Mouse (Mus musculus) limb, embryonic 11.5 days (tissue): ENCODE results near the gene Corin. TPM values are rescaled to one million over a fixed set of nuclear protein-coding genes. Genes with fewer than 3 reads are reported as not detected.

Source experiments
- ATAC-seq: fragments of 200-750 bp; cut with Nextera tagmentation; 2 replicates; pipeline ENCODE4 v1.8.0; 2017; ENCODE audit warnings: low read depth; ENCODE audit not compliant: insufficient number of reproducible peaks, low FRiP score, low TSS enrichment
- DNase-seq: peaks from one replicate; pipeline ENCODE4 v3.0.0-alpha.2; 2015; ENCODE audit warnings: low spot score
- H3K27ac ChIP-seq: fragments of 300-500 bp; sonication (generic); replicated peaks from 2 replicates; pipeline ENCODE4 v1.5.1; 2014; ENCODE audit warnings: low read depth, mild to moderate bottlenecking, low read length
- H3K27me3 ChIP-seq: fragments of 300-500 bp; sonication (generic); 2 replicates; pipeline ENCODE4 v1.6.1; 2014; ENCODE audit warnings: mild to moderate bottlenecking, low read length, mixed read lengths; ENCODE audit not compliant: control insufficient read depth, insufficient read depth
- H3K36me3 ChIP-seq: fragments of 300-500 bp; sonication (generic); 2 replicates; pipeline ENCODE4 v1.6.1; 2014; ENCODE audit warnings: mild to moderate bottlenecking, low read length, moderate library complexity, mixed read lengths; ENCODE audit not compliant: control insufficient read depth, insufficient read depth
- H3K4me1 ChIP-seq: fragments of 300-500 bp; sonication (generic); 2 replicates; pipeline ENCODE4 v1.6.1; 2014; ENCODE audit warnings: low read length, mixed read lengths; ENCODE audit not compliant: control insufficient read depth, insufficient read depth
- H3K4me2 ChIP-seq: fragments of 300-500 bp; sonication (generic); 2 replicates; pipeline ENCODE4 v1.6.1; 2014; ENCODE audit warnings: low read depth, mild to moderate bottlenecking, moderate library complexity; ENCODE audit not compliant: severe bottlenecking
- H3K4me3 ChIP-seq: fragments of 300-500 bp; sonication (generic); 2 replicates; pipeline ENCODE4 v1.5.1; 2014; ENCODE audit warnings: low read depth, low read length
- H3K9ac ChIP-seq: fragments of 300-500 bp; sonication (generic); 2 replicates; pipeline ENCODE4 v1.6.1; 2014; ENCODE audit warnings: mild to moderate bottlenecking, low read length
- H3K9me3 ChIP-seq: fragments of 300-500 bp; sonication (generic); 2 replicates; pipeline ENCODE4 v1.6.1; 2016; ENCODE audit warnings: low read length; ENCODE audit not compliant: control insufficient read depth
- WGBS: fragments of 180-500 bp; shearing (Covaris S2); extraction: QIAGEN DNeasy Blood & Tissue Kit; methylation state at CpG from one replicate; pipeline ENCODE4 v1.1.7; 2014; 5-methylcytosine and 5-hydroxymethylcytosine counted together
- polyA plus RNA-seq: library from polyadenylated mRNA; unstranded; fragments of >200 nt; fragmentation: Nextera tagmentation; extraction: Ambion mirVana; gene quantifications from 2 replicates; pipeline ENCODE4 v1.2.1, GENCODE M21; 2014

Corin gene
- polyA plus RNA-seq, 1 experiment from 2014 or later = 0.75 TPM

DNA sequence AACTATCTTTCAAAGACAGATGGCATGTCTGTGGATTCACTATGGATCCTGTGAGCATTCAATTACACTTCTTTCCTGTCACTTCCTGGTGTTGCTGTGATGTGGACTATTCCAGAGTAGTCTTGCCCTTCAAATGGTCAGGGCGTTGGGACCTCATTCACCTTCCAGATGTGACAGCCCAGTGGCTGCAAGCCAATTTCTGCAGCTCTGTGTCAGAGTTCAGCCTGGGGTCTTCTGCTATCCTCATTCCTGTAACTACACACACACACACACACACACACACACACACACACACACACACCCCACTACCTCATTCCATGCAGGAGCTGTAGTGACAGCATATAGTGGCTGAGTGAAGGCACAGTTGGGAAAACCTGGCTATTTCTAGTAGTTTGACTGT, 122.1 kb downstream of the Corin start:
- H3K27ac ChIP-seq = no peak overlapping the region
- H3K27me3 ChIP-seq = no peaks in the 10 kb centered on the region
- no peaks in the 10 kb centered on the region for H3K4me1 ChIP-seq
- no peak overlapping the region for H3K4me3 ChIP-seq
- no peak overlapping the region for H3K4me2 ChIP-seq
- DNase-seq (no peak), ATAC-seq (no peak)
- WGBS = 50% methylated on average over 1 of the region's 1 CpGs
- H3K36me3 ChIP-seq = no peaks in the 10 kb centered on the region
- H3K9ac ChIP-seq = no peak overlapping the region
- H3K9me3 ChIP-seq = no peaks in the 10 kb centered on the region

DNA sequence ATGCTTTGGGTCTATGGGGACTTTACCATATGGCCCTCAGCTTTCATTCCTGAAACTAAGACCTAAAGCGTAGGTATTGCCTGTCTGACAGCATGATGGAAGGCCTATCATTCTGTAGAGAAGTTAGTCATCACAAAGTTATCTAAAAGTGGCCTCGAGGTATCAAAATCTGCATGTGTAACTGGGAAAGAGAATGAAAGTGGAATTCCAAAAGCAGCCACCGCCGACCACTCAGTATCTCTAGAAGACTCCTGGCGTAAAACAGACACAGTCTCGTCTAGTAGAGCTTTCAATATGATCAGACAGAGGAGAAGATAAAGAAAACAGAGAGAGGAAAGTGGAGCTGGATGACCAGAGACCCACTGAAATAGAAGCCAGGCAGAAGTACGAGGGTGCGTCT, 123.7 kb downstream of the Corin start:
- no peak overlapping the region for H3K4me3 ChIP-seq
- no peak for ATAC-seq

DNA sequence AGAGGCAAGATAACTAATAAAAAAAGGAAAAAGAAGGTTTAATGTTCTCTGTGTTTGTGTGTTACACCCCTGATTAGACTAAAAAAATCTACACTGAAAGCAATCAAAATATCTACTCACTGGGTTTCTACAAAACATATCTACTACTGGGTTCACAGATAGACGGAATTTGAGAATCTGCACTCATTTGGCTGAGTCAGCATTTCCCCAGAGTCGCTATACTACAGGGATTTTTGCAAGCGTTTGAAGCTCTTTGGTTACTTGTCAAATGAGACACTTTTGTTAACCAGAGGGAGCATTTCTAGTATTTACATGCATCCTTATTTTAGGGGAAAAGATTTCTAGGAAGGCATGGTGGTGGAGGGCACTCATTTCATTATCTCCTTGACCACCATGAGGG, 136.3 kb downstream of the Corin start:
- DNase-seq (no peak), ATAC-seq (no peak)
- Histone ChIP-seq H3K9me3 (no peaks in the 10 kb centered on the region), H3K4me3 (no peak overlapping the region), H3K27ac (no peak overlapping the region), H3K4me1 (no peaks in the 10 kb centered on the region), H3K9ac (no peak overlapping the region), H3K36me3 (no peaks in the 10 kb centered on the region), H3K27me3 (no peaks in the 10 kb centered on the region), H3K4me2 (no peak overlapping the region)
- 93% methylated on average over 3 of the region's 3 CpGs for WGBS

More for the DNA sequence above, 123.7 kb downstream of the Corin start:
- Histone ChIP-seq H3K27me3 (no peaks in the 10 kb centered on the region), H3K4me2 (no peak overlapping the region), H3K27ac (no peak overlapping the region), H3K4me1 (no peaks in the 10 kb centered on the region), H3K9me3 (no peaks in the 10 kb centered on the region), H3K36me3 (no peaks in the 10 kb centered on the region), H3K9ac (no peak overlapping the region)
- DNase-seq = no peak
- 90% methylated on average over 8 of the region's 8 CpGs for WGBS

DNA sequence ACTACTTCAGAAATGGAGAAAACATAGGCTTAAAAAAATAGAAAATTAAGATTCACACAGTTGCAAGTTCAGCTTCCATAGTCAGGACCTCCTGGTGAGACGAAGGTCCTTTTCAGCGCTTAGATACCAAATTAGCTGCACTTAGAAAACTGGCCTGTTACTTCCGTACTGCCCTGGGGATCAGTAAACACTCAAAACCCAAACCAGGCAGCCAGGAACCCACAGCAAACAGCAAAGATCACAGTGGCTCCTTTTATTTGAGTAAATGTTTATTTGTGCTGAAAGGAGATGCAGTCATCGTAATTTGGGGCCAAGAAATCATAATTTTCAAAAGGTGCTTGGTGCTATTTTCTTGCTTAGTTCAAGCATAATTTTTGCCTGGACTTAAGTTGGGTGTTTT, 138.5 kb downstream of the Corin start:
- Histone ChIP-seq H3K27ac (no peak overlapping the region), H3K4me2 (no peak overlapping the region), H3K27me3 (no peaks in the 10 kb centered on the region), H3K4me1 (no peaks in the 10 kb centered on the region), H3K4me3 (no peak overlapping the region), H3K36me3 (no peaks in the 10 kb centered on the region), H3K9ac (no peak overlapping the region), H3K9me3 (no peaks in the 10 kb centered on the region)
- 50% methylated on average over 4 of the region's 4 CpGs for WGBS
- ATAC-seq = no peak
- no peak for DNase-seq

DNA sequence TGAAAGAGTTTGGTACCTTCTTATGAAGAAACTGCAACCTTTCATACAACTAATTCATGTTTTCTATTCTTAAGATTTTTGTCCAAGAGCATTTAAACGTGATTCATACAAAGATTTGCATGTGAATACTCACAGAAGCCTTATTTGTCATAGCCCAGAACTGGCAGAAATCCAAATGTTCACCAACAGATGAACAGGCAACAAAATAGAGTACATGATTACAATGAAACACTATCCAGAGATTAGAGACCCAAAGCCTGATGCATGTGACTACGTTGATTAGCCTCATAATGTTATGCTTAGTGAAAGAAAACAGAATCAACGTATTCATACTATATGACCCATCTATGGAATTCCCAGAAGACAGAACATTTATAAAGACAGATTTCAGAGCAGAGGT, 140.4 kb downstream of the Corin start:
- Histone ChIP-seq H3K4me3 (no peak overlapping the region), H3K4me2 (no peak overlapping the region), H3K27ac (no peak overlapping the region), H3K9me3 (no peaks in the 10 kb centered on the region), H3K36me3 (no peaks in the 10 kb centered on the region), H3K4me1 (no peaks in the 10 kb centered on the region), H3K27me3 (no peaks in the 10 kb centered on the region), H3K9ac (no peak overlapping the region)
- 83% methylated on average over 3 of the region's 3 CpGs for WGBS
- no peak for ATAC-seq
- DNase-seq = no peak

DNA sequence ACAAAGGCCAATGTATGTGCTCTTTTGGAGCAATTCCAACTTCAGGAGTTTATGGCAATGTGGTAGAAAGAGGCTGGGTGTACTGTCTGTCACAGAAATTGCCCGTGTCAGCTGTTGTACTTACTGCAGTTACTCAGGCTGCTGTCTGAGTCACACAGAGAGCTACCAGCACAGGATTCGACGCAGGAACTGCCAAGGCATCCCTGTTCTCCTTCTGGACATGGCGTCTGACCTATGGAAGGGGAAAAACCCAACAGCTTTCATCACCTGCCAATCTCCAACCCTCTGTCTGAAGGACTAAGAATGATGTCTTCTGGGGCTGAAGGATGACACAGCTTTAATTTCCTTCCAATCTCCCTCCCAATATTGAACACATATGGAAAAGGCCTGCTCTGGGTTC, 150.5 kb downstream of the Corin start:
- DNase-seq (no peak), ATAC-seq (no peak)

DNA sequence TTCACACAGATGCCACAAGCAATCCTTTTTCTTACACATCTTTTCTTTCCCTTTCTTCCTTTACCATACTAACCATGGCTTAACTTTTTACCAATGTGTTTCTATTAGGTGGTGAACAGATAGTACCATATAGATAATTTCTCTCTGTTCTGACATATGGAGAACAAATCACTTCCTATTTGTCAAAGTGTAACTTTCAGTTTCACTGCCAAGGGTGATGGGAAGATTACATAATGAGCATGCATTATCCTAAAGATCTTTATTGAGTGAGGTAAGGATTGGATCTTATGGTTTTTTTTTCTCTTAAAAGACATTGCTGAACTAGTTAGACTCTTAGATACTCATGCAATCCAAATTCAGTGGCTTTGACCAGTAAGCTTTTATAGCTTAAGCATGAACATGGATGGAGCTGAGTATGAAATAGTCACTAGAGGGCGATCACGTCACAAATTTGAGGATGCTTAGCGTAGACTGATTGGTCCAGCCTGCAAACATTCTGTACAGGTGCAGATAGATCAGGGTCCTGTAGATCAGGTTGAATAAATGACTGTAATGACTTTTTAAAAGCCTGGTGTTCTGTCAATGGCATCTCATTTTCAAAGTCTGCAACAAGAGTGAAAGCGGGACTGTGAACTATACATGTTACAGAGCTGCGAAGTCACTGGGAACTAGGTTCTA, 154.1 kb downstream of the Corin start:
- Histone ChIP-seq H3K27ac (no peak overlapping the region), H3K4me2 (no peak overlapping the region), H3K36me3 (no peaks in the 10 kb centered on the region), H3K4me1 (no peaks in the 10 kb centered on the region), H3K9ac (no peak overlapping the region), H3K27me3 (no peaks in the 10 kb centered on the region), H3K9me3 (no peaks in the 10 kb centered on the region), H3K4me3 (no peak overlapping the region)
- DNase-seq = peak; percentile 59
- 34% methylated on average over 5 of the region's 5 CpGs for WGBS
- peak; percentile 62; the same call in 1 of the 2 replicates for ATAC-seq

More for the DNA sequence above, 150.5 kb downstream of the Corin start:
- Histone ChIP-seq H3K27me3 (no peaks in the 10 kb centered on the region), H3K36me3 (no peaks in the 10 kb centered on the region), H3K9ac (no peak overlapping the region), H3K9me3 (no peaks in the 10 kb centered on the region), H3K4me3 (no peak overlapping the region), H3K4me1 (no peaks in the 10 kb centered on the region), H3K27ac (no peak overlapping the region), H3K4me2 (no peak overlapping the region)
- WGBS = 66% methylated on average over 4 of the region's 4 CpGs

DNA sequence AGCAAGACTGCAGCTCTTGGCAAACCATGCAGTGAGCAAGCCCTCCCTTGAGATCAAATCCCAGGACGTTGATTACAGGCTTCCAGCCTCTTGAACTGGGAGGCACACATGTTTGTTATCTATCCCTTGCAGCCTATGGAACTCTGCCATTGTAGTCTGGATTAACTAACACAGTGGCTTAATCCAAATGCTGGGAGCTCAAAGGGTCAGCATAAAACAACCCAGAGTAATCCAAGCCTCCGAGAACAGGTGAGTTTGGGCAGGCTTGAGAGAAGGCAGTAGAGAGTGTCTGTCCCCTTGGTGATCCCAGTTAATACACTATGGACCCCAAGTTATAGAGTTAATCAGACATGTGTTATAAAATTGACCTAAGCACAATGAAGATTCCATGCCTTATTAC, 155.7 kb downstream of the Corin start:
- no peak overlapping the region for H3K4me3 ChIP-seq
- ATAC-seq (no peak), DNase-seq (no peak)
- no peaks in the 10 kb centered on the region for H3K27me3 ChIP-seq
- no peaks in the 10 kb centered on the region for H3K36me3 ChIP-seq
- WGBS = 64% methylated on average over 2 of the region's 2 CpGs
- H3K9me3 ChIP-seq = no peaks in the 10 kb centered on the region
- no peaks in the 10 kb centered on the region for H3K4me1 ChIP-seq
- H3K27ac ChIP-seq = no peak overlapping the region
- no peak overlapping the region for H3K9ac ChIP-seq
- H3K4me2 ChIP-seq = no peak overlapping the region

DNA sequence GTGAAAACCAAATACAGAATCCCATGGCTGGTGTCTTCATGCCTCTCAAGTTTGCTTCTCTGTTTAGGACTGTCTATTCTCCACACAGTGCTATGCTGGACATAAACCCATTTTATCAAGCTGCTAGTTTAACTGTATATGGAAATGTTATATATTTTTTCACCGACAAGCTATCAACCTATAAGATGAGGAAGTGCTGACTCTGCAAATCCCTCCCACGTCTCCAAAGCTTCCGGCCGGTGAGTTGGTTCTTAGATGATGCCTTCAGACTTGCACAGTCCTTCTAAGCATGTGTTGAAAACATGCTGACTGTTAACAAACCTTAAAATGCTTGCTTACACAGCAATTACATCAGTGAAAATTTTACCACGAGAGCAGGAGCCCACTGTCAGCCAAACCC, 168.4 kb downstream of the Corin start:
- DNase-seq = no peak
- H3K4me3 ChIP-seq = no peak overlapping the region
- H3K27ac ChIP-seq = no peak overlapping the region
- WGBS = 84% methylated on average over 5 of the region's 5 CpGs
- H3K4me1 ChIP-seq = no peaks in the 10 kb centered on the region
- no peaks in the 10 kb centered on the region for H3K27me3 ChIP-seq
- H3K9me3 ChIP-seq = no peaks in the 10 kb centered on the region
- no peaks in the 10 kb centered on the region for H3K36me3 ChIP-seq
- H3K9ac ChIP-seq = no peak overlapping the region
- no peak overlapping the region for H3K4me2 ChIP-seq
- no peak for ATAC-seq
